Mouse (Mus musculus) lung, postnatal 0 days (tissue): ENCODE results near the gene Gramd4. TPM values are rescaled to one million over a fixed set of nuclear protein-coding genes. Genes with fewer than 3 reads are reported as not detected.

ENCODE experiments used
- ATAC-seq: fragments of 200-750 bp; cut with Nextera tagmentation; 2 replicates; pipeline ENCODE4 v1.8.0; 2017; ENCODE audit warnings: moderate library complexity
- DNase-seq: peaks from one replicate; pipeline ENCODE4 v3.0.0-alpha.2; 2016; ENCODE audit warnings: low spot score
- H3K27ac ChIP-seq: fragments of 300-500 bp; sonication (generic); 2 replicates; pipeline ENCODE4 v1.5.1; 2014; ENCODE audit warnings: antibody characterized with exemption, mild to moderate bottlenecking, low read length, mixed read lengths
- H3K27me3 ChIP-seq: fragments of 300-500 bp; sonication (generic); replicated peaks from 2 replicates; pipeline ENCODE4 v1.6.1; 2014; ENCODE audit warnings: low read length, mixed read lengths; ENCODE audit not compliant: insufficient read depth
- H3K36me3 ChIP-seq: fragments of 300-500 bp; sonication (generic); 2 replicates; pipeline ENCODE4 v1.6.1; 2014; ENCODE audit warnings: low read length, mixed read lengths; ENCODE audit not compliant: insufficient read depth
- H3K4me1 ChIP-seq: fragments of 300-500 bp; sonication (generic); 2 replicates; pipeline ENCODE4 v1.6.1; 2014; ENCODE audit warnings: antibody characterized with exemption, low read depth, low read length, mixed read lengths; ENCODE audit not compliant: insufficient read depth
- H3K4me2 ChIP-seq: fragments of 300-500 bp; sonication (generic); replicated peaks from 2 replicates; pipeline ENCODE4 v1.6.1; 2014; ENCODE audit warnings: low read depth, mild to moderate bottlenecking, low read length, moderate library complexity, mixed read lengths
- H3K4me3 ChIP-seq: fragments of 300-500 bp; sonication (generic); 2 replicates; pipeline ENCODE4 v1.5.1; 2014; ENCODE audit warnings: low read depth, low read length
- H3K9ac ChIP-seq: fragments of 300-500 bp; sonication (generic); replicated peaks from 2 replicates; pipeline ENCODE4 v1.6.1; 2014; ENCODE audit warnings: low read depth, mild to moderate bottlenecking
- H3K9me3 ChIP-seq: fragments of 300-500 bp; sonication (generic); 2 replicates; pipeline ENCODE4 v1.6.1; 2016; ENCODE audit warnings: low read length, mixed read lengths
- CTCF ChIP-seq: IDR thresholded peaks from 2 replicates; pipeline ENCODE4 v1.5.1; 2016; ENCODE audit warnings: antibody characterized with exemption, mild to moderate bottlenecking
- EP300 ChIP-seq: IDR thresholded peaks from 2 replicates; pipeline ENCODE4 v1.6.1; 2016; ENCODE audit warnings: antibody characterized with exemption, mild to moderate bottlenecking, control low read depth
- WGBS: fragments of 180-500 bp; shearing (Covaris S2); extraction: QIAGEN DNeasy Blood & Tissue Kit; methylation state at CpG from one replicate; pipeline ENCODE4 v1.1.7; 2014; 5-methylcytosine and 5-hydroxymethylcytosine counted together
- polyA plus RNA-seq: library from polyadenylated mRNA; unstranded; fragments of >200 nt; fragmentation: Nextera tagmentation; extraction: Ambion mirVana; gene quantifications from 2 replicates; pipeline ENCODE4 v1.2.1, GENCODE M21; 2015

Gene Gramd4
- polyA plus RNA-seq, 1 experiment from 2014 or later: 11.1 TPM

GRCm38 (mm10) chr15:86112707-86113341 lies 55.3 kb downstream of the Gramd4 start:
- 0 out of 2 replicates have a peak, but pooled peaks have one; percentile 19 for ATAC-seq
- Histone ChIP-seq H3K4me3 (no peak overlapping the region), H3K4me1 (no peaks in the 10 kb centered on the region), H3K4me2 (no peak overlapping the region), H3K27ac (no peak overlapping the region), H3K9me3 (no peaks in the 10 kb centered on the region), H3K36me3 (no peaks in the 10 kb centered on the region), H3K27me3 (no peaks in the 10 kb centered on the region), H3K9ac (no peak overlapping the region)
- no peak for DNase-seq
- TF ChIP-seq EP300 (no peak), CTCF (no peak)
- 26% methylated on average over 10 of the region's 10 CpGs for WGBS

GRCm38 (mm10) chr15:86113342-86113710 lies 55.8 kb downstream of the Gramd4 start:
- Histone ChIP-seq H3K27ac (no peak overlapping the region), H3K4me2 (no peak overlapping the region), H3K4me3 (no peak overlapping the region), H3K27me3 (no peaks in the 10 kb centered on the region), H3K9me3 (no peaks in the 10 kb centered on the region), H3K36me3 (no peaks in the 10 kb centered on the region), H3K4me1 (no peaks in the 10 kb centered on the region), H3K9ac (no peak overlapping the region)
- ATAC-seq: peak; percentile 68
- TF ChIP-seq CTCF: no peak
- peak; percentile 16; the same call in 1 of the 2 replicates for TF ChIP-seq EP300
- DNase-seq: peak; percentile 69
- WGBS: 17% methylated on average over 9 of the region's 9 CpGs

- no peak overlapping the region for H3K9ac ChIP-seq
- no peaks in the 10 kb centered on the region for H3K27me3 ChIP-seq
- H3K4me3 ChIP-seq: no peak overlapping the region
- DNase-seq (no peak), ATAC-seq (0 out of 2 replicates have a peak, but pooled peaks have one; percentile 3)
- H3K4me2 ChIP-seq: no peak overlapping the region
- H3K27ac ChIP-seq: no peak overlapping the region
- H3K36me3 ChIP-seq: 0 out of 2 replicates have a peak, but pooled peaks cover 4% of the 10 kb centered on the region
- no peaks in the 10 kb centered on the region for H3K4me1 ChIP-seq
- H3K9me3 ChIP-seq: no peaks in the 10 kb centered on the region
- 67% methylated on average over 5 of the region's 5 CpGs for WGBS
- TF ChIP-seq CTCF: no peak
- TF ChIP-seq EP300: no peak
Observed at GRCm38 (mm10) chr15:86116421-86116820, 58.9 kb downstream of the Gramd4 start.

GRCm38 (mm10) chr15:86117115-86118100 lies 59.9 kb downstream of the Gramd4 start:
- no peaks in the 10 kb centered on the region for H3K27me3 ChIP-seq
- H3K9ac ChIP-seq: no peak overlapping the region
- H3K27ac ChIP-seq: no peak overlapping the region
- WGBS: 68% methylated on average over 14 of the region's 15 CpGs
- no peak overlapping the region for H3K4me2 ChIP-seq
- no peak for TF ChIP-seq EP300
- no peak for TF ChIP-seq CTCF
- ATAC-seq (no peak), DNase-seq (no peak)
- 0 out of 2 replicates have a peak, but pooled peaks cover 4% of the 10 kb centered on the region for H3K36me3 ChIP-seq
- H3K9me3 ChIP-seq: no peaks in the 10 kb centered on the region
- H3K4me3 ChIP-seq: no peak overlapping the region
- H3K4me1 ChIP-seq: no peaks in the 10 kb centered on the region

GRCm38 (mm10) chr15:86119186-86119585 lies 61.7 kb downstream of the Gramd4 start:
- Histone ChIP-seq H3K4me1 (no peaks in the 10 kb centered on the region), H3K27me3 (no peaks in the 10 kb centered on the region), H3K9ac (no peak overlapping the region), H3K4me3 (no peak overlapping the region), H3K27ac (no peak overlapping the region), H3K4me2 (no peak overlapping the region), H3K9me3 (no peaks in the 10 kb centered on the region), H3K36me3 (0 out of 2 replicates have a peak, but pooled peaks cover 8% of the 10 kb centered on the region)
- no peak for DNase-seq
- no peak for ATAC-seq
- TF ChIP-seq EP300 (no peak), CTCF (no peak)
- 85% methylated on average over 7 of the region's 7 CpGs for WGBS

- H3K9ac ChIP-seq: no peak overlapping the region
- 81% methylated on average over 9 of the region's 9 CpGs for WGBS
- DNase-seq (peak; percentile 30), ATAC-seq (peak; percentile 39)
- H3K4me2 ChIP-seq: no peak overlapping the region
- no peaks in the 10 kb centered on the region for H3K27me3 ChIP-seq
- TF ChIP-seq CTCF: peak; percentile 18
- TF ChIP-seq EP300: no peak
- no peak overlapping the region for H3K27ac ChIP-seq
- no peaks in the 10 kb centered on the region for H3K9me3 ChIP-seq
- no peaks in the 10 kb centered on the region for H3K4me1 ChIP-seq
- 0 out of 2 replicates have a peak, but pooled peaks cover 11% of the 10 kb centered on the region for H3K36me3 ChIP-seq
- H3K4me3 ChIP-seq: no peak overlapping the region
Observed at GRCm38 (mm10) chr15:86122261-86122949, 64.9 kb downstream of the Gramd4 start.
